Mouse (Mus musculus): ENCODE results near the gene Cpm.

- peak; percentile 66 for TF ChIP-seq POLR2A (IDR thresholded peaks at IDR 0.05; ENCODE audit: low read depth, low read length)
- peak in 1 of 2 experiments; percentile 75; a peak in 2 of 4 replicates for TF ChIP-seq CTCF (conservative IDR thresholded peaks at IDR 0.05 in 1 of 2, IDR thresholded peaks at IDR 0.05 in 1 of 2; ENCODE audit: low read depth in 2 of 2, low read length in 2 of 2)
- TF ChIP-seq PAX5 (IDR thresholded peaks at IDR 0.05; ENCODE audit: low read length) = no peak
- TF ChIP-seq EP300 (IDR thresholded peaks at IDR 0.05; ENCODE audit: low read length) = peak; percentile 75
- peak; percentile 88; the same call in 1 of the 2 replicates for TF ChIP-seq MAZ (IDR thresholded peaks at IDR 0.05; ENCODE audit: low read depth, low read length)
- peak; percentile 82 for TF ChIP-seq IRF4 (IDR thresholded peaks at IDR 0.05; ENCODE audit: low read depth, low read length)
Observed at GRCm38 (mm10) chr10:117710604-117711141, 81.4 kb downstream of the Cpm start, which contains the start of gene Mdm2.
